Mouse (Mus musculus) layer of hippocampus, postnatal 10 days (tissue): Measurements from ENCODE around the gene Hip1r. TPM values are rescaled to one million over a fixed set of nuclear protein-coding genes. Genes with fewer than 3 reads are reported as not detected.
A peak's percentile ranks its signal among the peaks of the same experiment; 100 is the strongest.
"Not testable (repeated sequence)": the region's sequence is repeated elsewhere in the genome, so short reads cannot be mapped to it uniquely, and the experiment has no call there.

Experiments used
- DNase-seq, 2 experiments: peaks; one replicate each; pipeline ENCODE4 v3.0.0; 2021; ENCODE audit warnings: low spot score in 2 of 2
- microRNA-seq, 2 experiments: library from miRNA; unstranded; fragments of <30 nt; microRNA quantifications; one replicate each; pipeline ENCODE4 v1.2.0; 2021
- total RNA-seq, 2 experiments: library from RNA; stranded (reverse); gene quantifications; 2 replicates each; pipeline ENCODE4 v1.2.3; 2021

Gene Hip1r
- total RNA-seq, 2 experiments from 2014 or later = 63.7 to 70.1 TPM

GRCm38 (mm10) chr5:124034471-124034870 is 61.0 kb downstream of the Hip1r start:
- no peak for DNase-seq

DNA sequence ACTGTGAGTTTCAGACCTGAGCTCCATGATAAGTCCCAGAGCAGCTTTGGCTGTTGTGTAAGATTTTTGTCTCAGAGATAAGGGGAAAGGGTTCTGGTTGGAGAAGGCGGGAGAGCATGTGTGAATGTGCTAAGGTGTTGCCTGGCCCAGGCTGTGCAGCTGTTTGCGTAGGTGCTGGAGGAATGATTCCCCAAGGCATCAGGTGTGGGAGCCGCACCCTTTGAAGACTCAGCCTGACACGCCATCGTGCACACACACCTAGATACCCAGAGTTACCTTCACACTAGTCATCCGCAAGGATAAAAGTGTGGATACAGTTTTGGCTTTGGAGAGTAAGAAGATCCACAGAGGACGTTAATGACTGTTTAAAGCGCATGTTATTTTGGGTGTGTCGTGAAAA is 62.0 kb downstream of the Hip1r start:
- no peak for DNase-seq

- DNase-seq = no peak
Observed at GRCm38 (mm10) chr5:124035806-124036205, 62.4 kb downstream of the Hip1r start.

- no peak for DNase-seq
Observed at GRCm38 (mm10) chr5:124036341-124036740, 62.9 kb downstream of the Hip1r start.

DNA sequence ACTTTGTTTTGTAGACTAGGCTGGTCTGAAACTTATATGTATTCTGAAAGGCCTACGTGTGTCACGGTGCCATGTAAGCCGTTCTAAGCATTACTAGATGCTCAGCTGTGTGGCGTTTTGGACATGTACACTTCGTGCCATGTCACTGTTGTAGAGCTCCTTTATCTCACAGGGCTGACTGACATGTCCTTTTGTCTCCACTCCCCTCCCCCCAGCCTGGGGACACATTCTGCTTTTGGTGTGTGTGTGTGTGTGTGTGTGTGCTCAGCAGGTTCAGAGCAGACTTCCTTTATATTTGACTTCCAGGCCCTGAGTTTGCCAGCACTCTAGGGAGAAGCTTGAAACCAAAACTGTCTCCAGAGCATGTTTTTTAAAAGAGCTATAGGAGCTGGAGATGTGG is 63.4 kb downstream of the Hip1r start:
- no peak for DNase-seq

DNA sequence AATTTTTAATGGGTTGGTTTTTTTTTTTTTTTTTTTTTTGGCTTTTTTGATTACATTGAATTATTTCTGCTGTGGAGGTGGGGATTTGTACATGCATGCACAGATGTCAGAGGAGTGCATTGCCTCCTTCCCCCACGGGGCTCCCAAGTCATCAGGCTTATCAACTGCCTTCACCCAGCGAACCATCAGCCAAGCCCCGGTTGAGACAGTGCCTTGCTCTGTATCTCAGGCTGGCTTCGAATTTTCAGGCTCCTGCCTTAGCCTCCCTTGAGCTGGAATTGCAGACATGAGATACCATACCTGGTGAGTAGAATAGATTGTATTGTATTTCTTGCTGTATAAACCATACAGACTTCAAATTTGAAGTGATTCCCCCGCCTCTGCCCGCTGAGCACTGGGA is 66.2 kb downstream of the Hip1r start:
- DNase-seq = no peak

DNA sequence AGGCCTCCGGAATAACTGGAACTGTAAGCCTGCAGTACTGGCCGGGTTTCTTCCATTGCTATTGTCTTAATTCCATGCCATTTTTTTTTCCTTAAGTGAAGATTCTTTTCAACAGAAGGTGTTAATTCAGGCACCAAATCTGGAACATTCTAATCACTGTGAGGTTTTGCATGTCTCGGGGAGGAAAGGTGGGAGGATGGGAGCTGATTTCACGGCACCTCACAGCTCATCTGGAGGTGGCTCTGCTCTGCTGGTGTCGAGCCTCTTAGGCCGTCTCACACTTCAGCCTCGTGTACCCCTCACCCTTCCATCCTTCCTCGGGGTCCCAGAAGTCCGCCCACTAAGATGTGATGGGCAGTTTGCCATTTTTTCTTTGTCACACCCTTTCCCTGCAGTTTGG is 67.7 kb downstream of the Hip1r start:
- no peak for DNase-seq

DNA sequence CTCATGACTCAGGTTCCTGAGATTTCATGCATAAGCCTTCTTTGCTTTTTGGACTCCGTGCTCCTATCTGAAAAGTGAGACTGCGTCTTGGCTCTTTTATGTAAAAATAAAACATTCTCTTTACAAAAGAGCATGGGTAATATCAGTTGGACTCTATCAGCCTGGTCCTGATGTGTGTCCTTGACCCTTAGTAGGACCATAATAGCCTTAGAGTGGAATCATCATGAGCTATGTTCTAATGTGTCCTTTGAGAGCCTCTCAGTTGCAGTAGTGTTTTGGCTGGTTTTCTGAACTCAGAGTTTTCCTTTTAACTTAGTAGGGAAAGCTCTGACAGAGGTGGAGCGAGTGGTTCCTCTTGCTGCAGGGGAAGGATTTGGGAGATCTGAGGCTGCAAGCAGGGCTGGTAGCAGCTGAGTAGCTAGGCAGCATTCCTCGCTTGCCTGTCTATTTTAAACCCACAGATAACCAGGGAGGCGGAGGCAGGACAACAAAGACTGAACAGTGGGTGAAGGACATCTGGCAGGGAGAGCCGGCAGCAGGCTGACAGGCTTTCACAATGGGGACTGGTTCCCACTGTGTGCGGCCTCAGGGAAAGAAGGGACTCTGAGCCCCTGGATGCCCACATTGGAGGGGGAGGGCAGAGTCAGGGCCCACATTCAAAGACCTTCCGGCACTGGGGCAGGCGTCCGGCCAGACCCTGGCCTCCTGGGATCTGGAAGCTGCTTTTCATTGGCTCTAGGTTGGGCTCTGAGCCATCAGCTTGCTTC is 70.0 kb downstream of the Hip1r start:
- DNase-seq = peak; percentile 76 to 81

DNA sequence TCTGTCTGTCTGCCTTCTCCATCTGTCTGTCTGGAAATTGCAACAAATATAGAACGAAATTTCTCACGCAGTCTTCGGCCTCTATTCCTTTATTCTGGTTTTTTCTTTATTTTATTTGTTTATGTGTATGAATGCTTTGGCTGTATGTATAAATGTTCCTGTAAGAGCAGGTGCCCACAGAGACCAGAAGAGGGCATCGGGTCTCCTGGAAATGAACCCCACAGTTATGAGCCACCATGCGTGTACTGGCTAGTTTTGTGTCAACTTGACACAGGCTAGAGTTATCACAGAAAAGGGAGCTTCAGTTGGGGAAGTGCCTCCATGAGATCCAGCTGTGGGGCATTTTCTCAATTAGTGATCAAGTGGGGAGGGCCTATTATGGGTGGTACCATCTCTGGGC is 70.6 kb downstream of the Hip1r start:
- no peak for DNase-seq

DNA sequence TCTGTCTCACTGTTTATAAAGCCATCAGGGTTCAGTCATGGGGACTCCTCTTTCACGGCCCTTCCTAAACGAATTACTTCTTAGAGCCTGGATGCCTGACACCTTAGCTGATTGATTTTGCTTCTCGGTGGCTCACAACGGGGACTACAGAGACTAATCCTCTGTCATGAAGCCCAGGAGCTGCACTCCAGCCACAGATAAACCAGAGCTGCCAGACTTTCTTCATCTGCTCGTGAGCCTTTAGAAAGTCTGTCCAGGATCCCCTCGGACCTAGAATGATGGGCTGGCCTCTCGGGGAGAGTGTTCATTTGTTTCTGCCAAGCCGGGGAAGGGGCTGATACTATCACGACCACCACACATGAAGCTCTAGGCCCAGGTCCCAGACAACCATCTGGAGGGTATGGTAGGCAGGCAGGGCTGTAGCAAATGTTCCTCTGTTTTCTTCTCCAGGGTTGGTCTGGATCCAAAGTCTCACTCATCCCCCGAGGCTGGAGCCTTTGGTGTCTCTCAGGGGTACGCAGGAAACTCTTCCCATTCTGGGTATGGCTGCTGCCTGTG is 72.1 kb downstream of the Hip1r start:
- DNase-seq = peak in 1 of 2 experiments; percentile 52

- no peak for DNase-seq
Observed at GRCm38 (mm10) chr5:124046741-124047401, 73.4 kb downstream of the Hip1r start.

- DNase-seq = no peak
Observed at GRCm38 (mm10) chr5:124049249-124050045, 76.0 kb downstream of the Hip1r start.

DNA sequence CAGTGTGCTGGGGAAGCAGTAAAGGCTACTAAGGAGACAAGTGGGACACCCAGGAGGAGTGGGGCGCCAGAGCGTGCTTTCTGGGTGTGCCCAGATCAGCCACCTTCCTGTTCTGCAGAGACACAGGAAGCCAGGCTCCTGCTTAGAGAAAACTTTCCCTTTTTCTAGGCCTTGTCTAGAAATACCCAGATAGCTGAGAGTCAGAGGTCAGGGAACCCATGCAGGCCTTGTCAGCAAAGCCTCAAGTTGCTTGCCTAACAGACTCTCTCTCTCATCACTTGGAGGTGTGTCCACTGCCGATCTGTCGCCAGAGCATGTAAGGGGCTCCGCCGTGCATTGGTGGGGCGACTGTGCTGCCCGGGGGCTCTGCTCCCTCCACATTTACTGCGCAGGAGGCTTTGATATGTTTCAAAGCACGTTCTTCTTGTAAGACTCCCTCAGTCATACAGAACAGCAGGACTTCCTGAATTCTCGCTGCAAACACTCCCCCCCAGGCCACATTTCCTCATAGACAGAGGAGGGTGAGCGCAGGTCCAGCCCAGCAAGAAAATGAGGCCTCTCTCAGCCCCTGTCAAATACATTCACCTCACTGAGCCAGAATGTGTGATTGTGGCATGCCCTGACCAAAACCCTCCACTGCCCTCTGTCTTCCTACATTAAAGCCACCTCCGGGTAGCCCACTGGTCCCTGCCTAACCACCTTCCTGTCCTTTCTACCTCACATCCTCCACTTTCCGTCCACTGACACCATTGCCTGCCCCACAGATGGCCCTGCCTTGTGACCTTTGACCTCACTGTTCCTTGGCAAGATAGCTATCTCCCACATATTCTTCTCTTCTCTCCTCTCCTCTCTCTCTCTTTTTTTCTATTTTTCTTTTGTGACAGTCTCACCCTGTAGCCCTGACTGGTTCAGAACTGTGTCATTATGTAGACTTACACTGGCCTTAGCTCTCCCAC is 76.9 kb downstream of the Hip1r start:
- no peak for DNase-seq

- no peak for DNase-seq
Observed at GRCm38 (mm10) chr5:124051899-124052491, 78.6 kb downstream of the Hip1r start.

DNA sequence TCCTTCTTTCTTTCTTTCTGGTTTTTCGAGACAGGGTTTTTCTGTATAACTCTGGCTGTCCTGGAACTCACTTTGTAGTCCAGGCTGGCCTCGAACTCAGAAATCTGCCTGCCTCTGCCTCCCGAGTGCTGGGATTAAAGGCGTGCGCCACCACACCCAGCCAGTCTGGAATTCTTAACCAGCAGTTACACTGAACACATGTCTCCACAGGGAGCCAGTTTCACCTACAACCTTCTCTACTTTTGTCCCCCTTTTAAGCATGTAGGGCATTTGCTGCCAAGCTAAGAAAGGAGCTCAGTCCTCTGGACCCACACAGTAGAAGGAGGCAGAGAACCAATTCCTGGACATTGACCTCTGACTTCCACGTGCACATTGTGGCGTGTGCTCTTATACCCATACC is 79.2 kb downstream of the Hip1r start:
- not testable (repeated sequence) for DNase-seq

Small RNA genes within 50 kb of the gene (microRNA-seq; reads per million reads assigned to microRNA genes)
- 0.59 to 2.7 reads per million in 2 experiments for gene Mir7032

Other genes with a start within 250 kb of the Hip1r start
- gene Rsrc2, start 224.2 kb upstream of the Hip1r start, total RNA-seq = 10 to 100 TPM; 97.3 to 98.7 TPM
- 1 to 10 TPM; 4.5 to 4.9 TPM for gene Kntc1, start 223.9 kb upstream of the Hip1r start, total RNA-seq
- gene Hcar2, start 108.1 kb upstream of the Hip1r start, total RNA-seq = not detected
- under 1 TPM; 0.66 to 0.85 TPM for gene Hcar1, start 93.6 kb upstream of the Hip1r start, total RNA-seq
- 10 to 100 TPM; 70.7 to 76.0 TPM for gene Denr, start 66.5 kb upstream of the Hip1r start, total RNA-seq
- 1 to 10 TPM; 1.3 to 1.6 TPM for gene Gm43518, start 46.2 kb upstream of the Hip1r start, total RNA-seq
- 1 to 10 TPM; 2.9 to 3.3 TPM for gene Ccdc62, start 42.9 kb upstream of the Hip1r start, total RNA-seq
- 10 to 100 TPM; 38.4 to 41.6 TPM for gene Vps37b, start 58.6 kb downstream of the Hip1r start, total RNA-seq
- 10 to 100 TPM; 30.6 to 32.0 TPM for gene Abcb9, start 122.2 kb downstream of the Hip1r start, total RNA-seq
- 10 to 100 TPM; 30.8 to 37.0 TPM for gene Ogfod2, start 138.7 kb downstream of the Hip1r start, total RNA-seq
- 10 to 100 TPM; 54.3 to 60.0 TPM for gene Arl6ip4, start 142.5 kb downstream of the Hip1r start, total RNA-seq